Mouse (Mus musculus) brain, embryonic 14.5 days (tissue): ENCODE data around the gene Dctn5.

Source experiments
- CTCF ChIP-seq: fragments of 200-500 bp; IDR thresholded peaks from 2 replicates; pipeline ENCODE4 v1.5.1; 2012; ENCODE audit warnings: inconsistent platforms, mild to moderate bottlenecking, moderate library complexity, borderline replicate concordance; ENCODE audit not compliant: insufficient read depth, insufficient read length; ENCODE audit errors: extremely low read depth
- POLR2A ChIP-seq: fragments of 200-500 bp; IDR thresholded peaks from 2 replicates; pipeline ENCODE4 v1.6.1; 2012; ENCODE audit warnings: mild to moderate bottlenecking, inconsistent platforms, borderline replicate concordance; ENCODE audit not compliant: poor library complexity, insufficient read depth, insufficient read length, severe bottlenecking; ENCODE audit errors: extremely low read depth

GRCm38 (mm10) chr7:122184569-122184968, 51.7 kb downstream of the Dctn5 start:
- no peak for TF ChIP-seq CTCF
- no peak for TF ChIP-seq POLR2A
